Mouse (Mus musculus): ENCODE measurements at regions not wholly inside any gene's neighbourhood (a gene's known extent, or its start where the extent isn't known, plus 50 kb on each side); places are given as distances from the start of the nearest gene placed in this dataset.
"Not testable (repeated sequence)": the region's sequence is repeated elsewhere in the genome, so short reads cannot be mapped to it uniquely, and the experiment has no call there.

DNA sequence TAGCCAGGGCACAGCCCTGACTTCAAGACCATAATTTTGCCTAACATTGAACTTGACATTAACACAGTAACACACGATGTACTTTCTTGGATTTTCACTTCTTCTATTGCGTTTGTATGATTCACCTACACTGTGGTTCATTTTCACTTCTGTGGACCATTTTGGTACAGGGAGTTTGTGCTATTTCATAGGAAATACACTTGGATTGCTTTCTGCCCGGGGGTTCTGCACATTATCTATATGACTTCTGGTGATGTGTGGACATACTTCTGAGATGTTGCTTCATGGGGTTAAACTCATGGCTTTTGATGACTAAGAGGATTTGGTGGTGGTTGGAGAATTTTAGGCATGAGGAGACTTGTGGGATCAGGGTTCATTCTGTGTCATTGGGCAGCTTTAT is 640.4 kb upstream of the Gm19410 start:
- DNase-seq, result no peak

DNA sequence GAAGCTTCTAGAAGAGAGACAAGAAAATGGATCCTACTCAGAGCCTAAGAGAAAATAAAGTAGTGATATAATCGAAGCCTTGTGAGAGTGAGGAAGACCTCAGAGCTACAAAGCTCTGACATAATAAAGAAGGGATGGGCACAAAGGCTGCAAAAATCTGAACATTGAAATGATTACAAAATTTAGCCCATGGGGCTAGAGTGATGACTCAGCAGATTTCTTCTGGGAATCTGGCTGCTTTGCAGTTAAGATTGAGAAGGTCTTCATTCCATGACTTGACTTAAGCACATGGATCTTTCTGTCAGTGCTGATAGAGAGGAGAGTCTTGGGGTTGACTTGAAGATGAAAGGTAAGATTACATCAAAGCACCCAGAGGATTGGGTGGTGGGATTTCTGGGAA is 633.3 kb upstream of the Gm19410 start:
- DNase-seq, result no peak

DNA sequence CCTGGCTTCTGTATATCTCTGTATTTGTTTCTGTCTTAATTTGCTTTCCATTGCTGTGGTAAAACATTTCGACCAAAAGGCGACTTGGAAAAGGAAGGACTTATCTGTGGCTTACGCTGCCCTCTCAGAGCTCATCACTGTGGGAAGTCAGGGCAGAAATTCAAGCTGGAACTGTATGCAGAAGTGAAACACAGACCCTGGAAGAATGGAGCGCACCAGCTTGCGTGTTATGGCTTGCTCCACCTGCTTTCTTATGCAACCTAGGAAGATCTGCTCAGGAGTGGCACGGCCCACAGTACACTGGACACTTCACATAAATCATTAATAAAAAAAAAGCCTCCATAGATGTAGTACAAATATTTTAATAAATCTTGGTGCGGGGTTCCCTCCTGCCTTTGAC is 630.0 kb upstream of the Gm19410 start:
- no peak for DNase-seq

DNA sequence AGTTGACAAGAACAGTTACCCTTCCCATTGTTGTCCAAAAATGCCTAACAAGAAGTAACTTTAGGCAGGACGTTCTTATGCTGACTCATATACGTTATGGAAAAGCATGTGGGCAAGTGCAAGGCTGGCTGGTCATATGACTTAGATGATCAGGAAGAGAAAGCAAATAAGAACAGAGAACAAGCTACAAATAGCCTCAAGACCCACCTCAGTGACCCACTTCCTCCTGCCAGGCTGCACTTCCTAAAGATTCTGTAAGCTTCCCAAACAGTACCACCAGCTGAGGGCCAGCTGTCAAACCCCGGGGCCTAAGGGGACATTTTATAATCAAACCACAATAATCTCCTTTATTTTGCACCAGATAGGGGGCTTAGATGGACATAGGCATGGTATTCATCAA is 628.9 kb upstream of the Gm19410 start:
- DNase-seq, result no peak

DNA sequence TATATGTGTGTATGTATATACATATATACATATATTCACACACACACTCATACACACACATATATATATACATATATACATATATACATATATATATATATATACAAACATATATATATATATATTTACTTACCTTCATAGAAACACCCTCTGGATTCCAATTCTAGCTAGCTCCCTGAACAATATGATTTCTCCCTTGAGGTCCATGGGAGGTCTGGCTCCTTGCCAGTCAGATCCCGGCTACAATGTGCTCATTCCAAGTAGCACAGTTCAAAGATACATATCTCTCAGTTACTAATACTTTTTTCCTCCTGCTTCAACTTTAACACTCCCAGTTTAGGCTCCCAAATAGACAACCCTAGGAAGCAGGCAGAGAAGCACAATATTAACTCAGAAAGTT is 624.8 kb upstream of the Gm19410 start:
- peak; percentile 56 for DNase-seq

DNA sequence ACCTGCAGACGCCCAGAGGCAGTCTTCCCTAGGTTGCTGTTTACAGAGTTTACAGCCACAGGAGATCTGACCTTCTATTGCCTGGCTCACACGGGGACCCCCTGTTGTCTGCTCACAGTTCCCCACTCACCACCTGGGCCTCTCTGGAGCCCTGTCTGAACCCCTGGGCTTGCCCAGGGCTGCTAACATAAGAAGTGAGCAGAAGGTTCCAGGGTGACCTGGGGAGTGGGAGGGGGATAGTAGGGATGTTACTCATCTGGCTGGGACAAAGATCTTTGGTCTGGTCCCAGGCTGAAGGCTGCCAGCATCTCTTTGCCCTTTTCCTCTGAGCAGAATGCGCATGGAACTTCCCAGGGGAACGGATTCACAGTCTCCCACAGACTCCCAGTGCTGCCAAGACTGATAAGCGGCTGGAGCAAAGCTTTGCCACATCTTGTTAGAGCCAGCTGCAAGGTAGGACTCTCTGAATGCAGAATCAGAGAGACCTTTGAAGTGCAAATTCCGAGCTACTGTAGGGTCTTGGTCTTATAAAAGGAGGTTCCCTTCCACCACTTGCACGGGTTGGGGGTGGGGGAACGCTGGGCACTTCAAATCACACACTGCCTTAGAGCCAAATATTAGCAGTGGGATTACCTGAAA is 622.5 kb upstream of the Gm19410 start:
- peak; percentile 17 for DNase-seq

DNA sequence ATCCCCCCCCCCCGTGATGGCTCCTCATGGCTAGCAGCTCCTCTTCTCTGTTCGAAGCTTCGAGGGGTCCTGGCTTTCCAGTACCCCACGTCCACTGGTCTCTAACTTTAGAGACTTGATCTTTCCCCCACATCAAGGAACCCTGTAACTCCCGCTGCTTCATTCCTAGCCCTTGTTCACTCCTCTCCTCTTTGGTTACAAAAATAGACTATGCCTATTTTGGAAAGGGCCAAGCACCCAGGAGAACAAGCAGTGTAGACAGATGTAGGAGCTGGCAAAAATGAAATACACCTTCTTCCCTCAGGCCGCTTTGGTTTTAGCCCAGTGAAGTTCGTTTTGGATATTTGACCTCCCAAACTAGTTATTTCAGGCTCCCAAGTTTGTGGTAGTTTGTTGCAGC is 621.9 kb upstream of the Gm19410 start:
- no peak for DNase-seq

DNA sequence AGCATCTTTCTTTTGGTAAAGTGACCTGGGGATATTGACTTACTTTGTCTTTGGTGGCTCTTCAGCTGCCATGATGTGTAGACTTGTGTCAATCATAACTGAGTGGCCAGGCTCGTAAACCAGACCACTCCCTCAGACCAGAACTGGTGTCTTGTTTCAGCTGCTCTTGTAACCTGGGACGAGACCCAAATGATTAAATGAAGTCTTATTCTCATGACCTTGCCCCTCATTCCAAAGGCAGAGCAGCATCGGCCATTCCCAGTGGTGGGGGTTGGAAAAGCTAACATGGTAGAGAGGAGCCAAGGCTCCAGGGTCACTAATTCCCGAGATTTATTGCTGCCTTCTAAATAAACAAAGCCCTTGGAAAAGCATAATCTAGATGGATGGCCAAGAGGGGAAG is 621.2 kb upstream of the Gm19410 start:
- DNase-seq, result peak; percentile 15

DNA sequence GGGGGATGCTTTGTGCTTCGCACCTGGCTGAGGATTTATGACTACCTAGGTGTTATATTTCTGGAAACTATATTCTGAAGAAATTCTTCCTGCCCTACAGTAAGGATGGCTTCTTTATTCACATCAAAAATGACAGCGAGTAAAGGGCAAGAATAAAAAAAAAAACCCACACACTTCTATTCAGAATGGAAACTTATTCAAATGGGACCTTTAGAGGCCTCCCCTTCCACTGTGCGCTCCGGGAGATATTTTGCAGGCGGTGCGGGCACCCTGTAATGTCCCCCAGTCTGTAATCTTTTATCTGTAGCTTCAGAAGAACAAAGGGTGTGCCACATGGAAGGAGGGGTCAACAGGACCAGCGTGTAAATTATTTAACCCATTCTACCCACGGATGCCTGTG is 618.1 kb upstream of the Gm19410 start:
- no peak for DNase-seq

DNA sequence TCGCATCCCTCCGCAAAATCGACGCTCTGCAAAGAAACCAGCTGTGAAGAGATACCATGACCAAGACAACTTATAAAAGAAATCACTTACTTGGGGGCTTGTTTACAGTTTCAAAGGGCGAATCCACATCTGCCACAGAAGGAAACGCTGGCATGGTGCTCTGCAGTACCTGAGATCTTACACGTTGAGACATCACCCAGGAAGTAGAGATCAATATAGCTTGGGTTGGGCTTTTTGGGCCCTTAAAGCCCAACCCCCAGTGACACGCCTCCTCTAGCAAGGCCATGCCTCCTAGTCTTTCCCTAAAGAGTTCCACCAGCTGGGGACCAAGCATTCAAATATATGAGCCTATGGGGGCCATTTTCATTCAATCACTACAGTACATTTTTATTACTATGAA is 617.6 kb upstream of the Gm19410 start:
- DNase-seq, result no peak

DNA sequence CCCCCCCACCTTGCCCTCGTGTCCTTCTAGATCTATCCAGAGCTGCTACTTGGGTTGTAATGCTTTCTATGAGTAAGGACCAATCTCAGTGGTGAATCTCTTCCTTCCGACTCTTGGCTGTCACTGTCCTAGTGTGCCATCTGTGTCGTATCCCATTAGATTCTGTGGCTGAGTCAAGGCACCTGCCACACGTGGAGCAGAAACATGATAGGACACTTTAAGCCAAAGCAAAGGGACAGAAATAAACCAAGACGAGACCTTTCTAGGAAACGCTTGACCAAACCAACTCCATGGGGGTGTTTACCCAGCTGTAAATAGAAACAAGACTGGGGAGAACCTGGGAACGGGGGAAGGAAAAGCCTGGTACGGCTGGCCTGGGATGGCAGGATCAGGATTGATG is 613.0 kb upstream of the Gm19410 start:
- no peak for DNase-seq

DNA sequence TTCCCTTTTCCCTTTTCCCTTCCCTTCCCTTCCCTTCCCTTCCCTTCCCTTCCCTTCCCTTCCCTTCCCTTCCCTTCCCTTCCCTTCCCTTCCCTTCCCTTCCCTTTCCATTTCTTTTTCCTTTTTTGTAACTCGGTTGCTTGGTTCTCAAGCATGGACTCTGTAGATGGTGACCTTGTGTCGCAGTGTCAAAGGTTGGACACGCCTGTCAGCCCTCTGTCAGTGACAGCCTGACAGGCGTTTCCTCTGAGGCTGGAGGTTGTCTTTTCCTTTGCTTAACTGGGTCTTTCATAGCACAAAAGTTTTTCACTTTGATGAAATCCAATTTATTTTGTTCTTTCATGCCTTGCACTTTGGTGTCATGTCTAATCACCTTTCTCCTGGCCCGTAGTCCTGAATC is 609.3 kb upstream of the Gm19410 start:
- DNase-seq, result no peak

DNA sequence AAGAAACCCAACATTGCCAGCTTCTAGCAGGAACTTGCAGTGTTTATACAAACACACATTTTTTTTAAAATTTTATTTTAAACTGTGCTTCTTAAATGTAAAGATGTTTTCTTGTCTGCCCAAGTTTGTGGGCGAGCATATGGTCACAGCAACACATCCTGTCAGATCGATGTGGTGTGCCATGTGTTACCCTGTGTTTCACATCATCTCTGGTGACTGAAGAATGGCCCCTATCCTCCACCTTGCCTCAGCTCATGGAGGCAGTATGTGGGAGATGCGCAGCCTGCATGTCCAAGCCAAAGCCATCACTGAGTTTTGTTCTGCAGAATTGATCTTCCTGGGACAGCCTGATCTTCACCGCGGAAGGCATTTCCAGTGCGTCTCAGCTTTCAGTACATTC is 607.9 kb upstream of the Gm19410 start:
- DNase-seq, result no peak

DNA sequence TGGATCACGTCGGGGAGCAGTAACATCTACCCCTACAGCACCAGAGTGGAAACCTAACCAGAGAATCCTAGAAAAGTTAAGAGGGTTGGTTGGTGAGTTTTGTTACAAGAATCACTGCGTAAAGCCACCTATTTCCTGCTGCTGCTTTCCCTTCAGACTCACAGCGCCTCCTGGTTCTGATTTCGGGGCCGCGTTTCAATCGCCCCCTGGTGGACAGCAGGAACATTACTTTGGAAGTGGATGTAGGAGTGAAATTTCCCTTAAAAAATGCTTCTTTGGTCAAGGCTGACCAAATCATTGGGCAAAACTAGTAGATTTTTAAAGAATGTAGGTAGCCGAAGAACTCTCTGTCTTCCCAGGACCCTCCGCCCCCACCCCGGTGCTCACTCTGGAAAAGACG is 606.3 kb upstream of the Gm19410 start:
- DNase-seq, result peak; percentile 82

DNA sequence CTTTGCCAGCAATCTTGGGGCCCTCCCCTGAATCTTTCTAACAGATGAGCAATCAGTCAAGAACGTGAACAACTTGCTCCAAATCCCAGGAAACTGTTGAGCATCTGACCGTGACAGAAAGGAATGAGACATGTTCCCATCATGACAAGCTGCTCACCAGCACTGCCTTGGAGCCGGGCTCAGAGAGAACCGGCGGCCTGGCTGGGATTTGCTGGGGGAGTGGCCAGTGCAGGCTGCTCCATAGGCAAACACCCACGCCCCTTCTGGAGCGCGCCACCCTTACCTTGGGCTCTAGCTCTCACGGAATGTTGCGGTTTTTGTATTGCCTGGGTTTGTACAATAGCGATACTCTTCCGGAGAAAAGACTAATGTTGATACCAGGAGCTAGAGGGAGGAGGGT is 605.4 kb upstream of the Gm19410 start:
- no peak for DNase-seq

DNA sequence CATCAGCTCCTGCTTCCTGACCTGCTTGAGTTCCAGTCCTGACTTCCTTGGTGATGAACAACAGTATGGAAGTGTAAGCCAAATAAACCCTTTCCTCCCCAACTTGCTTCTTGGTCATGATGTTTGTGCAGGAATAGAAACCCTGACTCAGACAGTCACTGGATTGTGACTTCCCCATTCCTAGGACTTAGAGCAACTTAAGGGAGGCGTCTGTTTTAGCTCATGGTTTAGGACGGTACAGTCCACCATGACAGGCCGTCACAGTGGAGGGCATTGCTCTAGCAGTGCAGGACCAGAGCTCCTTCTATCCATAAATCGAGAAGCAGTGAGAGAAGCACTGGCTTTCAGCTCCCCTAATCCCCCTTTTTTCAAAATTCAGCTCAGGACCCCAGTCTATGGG is 603.4 kb upstream of the Gm19410 start:
- DNase-seq, result not testable (repeated sequence)

DNA sequence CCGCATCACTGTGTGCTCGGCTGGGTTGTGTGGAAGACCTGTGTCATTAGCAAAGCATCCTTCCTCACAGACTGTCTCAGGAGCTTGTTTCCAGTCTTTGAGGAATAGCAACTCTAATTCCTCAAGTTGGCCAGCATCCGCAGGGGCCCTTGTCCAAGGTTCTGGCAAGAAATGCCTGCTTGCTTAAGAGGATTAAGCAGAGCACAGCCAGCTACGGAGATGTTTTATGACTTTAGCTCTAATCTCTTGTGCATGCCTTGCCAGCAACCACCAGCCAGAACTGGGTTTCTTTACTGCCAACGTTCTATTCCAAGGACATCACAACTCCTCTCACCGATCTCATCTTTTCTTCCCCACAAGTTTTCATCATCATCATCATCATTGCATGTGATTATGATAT is 599.0 kb upstream of the Gm19410 start:
- peak; percentile 25 for DNase-seq

DNA sequence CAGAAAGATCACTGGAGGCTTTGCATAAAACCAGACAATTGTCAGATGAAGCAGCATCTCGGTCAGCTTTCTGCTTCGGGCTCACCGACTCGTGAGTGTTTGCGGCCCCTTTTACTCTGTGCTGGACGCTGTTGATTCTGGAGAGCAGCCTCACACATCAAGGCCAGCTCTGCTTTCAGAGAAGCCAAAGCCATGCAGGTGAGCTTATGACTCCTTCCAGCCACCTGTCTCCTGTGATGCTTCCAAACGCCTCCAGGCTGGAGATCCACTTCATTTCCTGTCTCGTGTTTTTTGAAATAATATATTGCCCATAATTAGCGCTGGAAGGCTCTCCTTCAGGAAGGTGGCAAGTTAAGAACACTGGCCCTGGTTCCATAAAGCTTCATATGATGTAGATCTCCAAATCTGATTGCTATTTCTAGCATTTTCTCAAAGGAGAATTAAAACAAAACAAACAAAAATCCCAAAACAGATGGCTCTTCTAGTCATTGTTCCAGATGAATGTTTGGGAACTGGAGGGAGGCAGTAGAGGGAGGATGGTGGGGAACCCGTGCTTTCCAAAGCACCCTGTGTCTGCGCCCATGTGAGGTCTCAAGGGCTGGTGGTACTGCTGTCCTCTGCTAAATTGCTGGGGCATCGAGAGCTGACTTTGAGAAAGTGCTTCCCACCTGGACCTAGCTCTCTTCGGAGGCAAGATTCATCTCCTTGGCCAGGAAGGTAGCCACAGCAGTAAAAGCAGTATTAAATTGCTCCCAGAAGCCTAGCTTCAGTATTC is 593.9 kb upstream of the Gm19410 start:
- no peak for DNase-seq

DNA sequence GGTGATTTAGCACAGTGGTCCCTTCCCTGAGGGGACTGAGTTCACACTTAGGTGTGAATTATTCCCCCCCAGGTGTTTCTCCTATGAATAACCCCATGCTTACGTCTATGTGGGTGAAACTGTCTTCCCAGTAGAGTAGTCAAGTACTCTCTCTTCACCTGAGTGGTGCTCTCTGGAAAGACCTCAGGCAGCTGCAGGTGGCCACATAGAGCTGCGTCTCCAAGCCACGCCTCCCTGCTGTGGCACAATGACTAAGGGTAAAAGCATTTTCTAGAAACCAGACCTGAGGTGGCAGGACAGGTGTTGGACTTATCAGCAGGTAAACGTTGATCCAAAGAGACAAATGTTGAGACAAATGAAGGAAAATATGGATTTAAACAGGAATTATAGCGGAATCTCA is 588.3 kb upstream of the Gm19410 start:
- no peak for DNase-seq

DNA sequence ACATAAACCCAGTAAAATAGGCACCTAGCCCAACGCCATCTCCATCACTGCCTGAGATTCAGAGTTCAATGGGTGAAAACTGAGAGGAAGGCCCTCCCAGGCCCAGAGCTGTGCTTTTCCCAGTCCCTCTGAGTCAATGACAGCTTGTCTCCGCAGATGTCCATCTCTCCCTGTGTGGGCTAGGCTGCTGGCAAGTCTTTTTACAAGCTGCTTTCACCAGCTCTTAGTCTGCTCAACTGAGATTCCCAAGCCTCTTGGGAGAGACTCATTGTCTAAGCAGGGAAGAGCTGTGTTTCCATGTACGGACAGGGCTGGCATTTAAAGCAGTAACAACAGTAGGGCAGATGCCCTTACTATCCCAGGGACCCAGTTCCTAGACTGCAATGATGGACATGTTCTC is 585.5 kb upstream of the Gm19410 start:
- no peak for DNase-seq

DNA sequence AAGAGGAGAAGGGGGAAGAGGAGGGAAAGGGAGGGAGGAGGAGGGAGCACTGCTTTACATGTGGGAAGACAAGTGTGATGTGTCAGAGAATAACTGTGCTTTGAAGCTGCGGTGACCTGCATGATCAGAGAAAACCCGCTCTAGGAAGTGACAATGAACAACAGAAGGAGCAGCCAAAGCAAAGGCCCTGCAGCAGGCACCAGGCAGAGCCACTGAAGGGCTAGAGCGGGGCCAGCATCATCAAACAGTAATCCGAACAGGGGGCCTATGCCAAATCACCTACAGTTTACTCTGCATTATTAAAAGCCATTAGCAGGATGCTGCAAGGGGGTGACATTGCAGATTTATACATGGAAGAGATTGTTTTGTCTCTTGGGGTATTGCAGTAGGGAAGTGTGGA is 583.4 kb upstream of the Gm19410 start:
- no peak for DNase-seq

DNA sequence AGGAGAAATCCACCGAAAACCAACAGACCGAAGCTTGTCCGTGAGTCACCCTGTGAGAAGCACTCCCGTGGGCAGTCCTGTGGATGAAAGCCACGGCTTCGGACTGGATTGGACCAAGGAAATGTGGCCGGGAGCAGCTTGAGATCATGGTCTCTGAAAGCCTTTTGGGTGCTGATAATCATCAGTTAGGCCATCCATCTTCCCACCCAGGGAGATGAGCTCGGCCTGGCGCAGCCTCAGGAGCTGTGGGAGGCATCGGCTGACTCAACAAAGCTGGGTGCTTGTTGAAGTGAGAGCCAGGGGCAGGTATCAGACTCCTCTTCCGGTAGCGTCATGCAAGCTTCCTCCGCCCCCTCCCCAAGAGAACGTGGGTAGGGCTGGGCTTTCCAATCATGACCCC is 582.2 kb upstream of the Gm19410 start:
- DNase-seq, result no peak

DNA sequence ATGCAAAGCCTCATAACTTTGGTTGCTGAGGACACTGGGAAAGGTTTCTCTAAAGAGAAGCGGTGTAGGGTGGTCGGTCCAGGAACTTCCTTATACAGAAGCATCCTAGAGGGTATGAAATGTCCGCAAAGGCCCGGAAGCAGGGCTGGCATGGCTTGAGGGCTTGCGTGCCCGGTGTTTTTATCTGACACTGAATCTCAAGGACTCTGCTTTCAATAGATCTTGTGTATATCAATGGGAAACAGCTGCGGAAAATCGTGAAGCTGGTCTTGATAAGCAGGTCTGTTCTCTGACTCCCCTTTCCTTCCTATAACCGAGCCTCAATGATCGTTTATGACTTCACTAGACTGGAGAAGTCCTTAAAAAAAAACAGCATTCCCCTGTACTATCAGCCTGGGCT is 580.4 kb upstream of the Gm19410 start:
- no peak for DNase-seq

DNA sequence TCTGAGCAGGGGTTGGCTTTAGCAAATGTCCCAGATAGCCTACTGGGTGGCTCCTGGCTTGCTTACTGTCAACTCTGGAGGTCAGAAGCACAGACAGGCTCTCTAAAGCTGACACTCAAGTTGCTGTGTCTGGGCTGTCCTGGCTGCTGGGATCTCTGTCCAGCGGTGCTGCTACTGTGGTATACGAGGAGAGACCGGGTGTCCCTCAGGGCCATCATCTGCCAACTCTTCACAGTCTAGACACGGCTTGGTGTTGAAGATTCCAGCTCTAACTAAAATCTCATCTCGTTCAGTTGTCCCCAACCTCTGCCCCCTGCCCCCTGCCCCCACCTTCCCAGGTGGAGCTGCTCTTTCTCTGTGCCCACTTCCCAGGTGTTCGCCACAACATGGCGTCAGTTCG is 577.1 kb upstream of the Gm19410 start:
- DNase-seq, result no peak

DNA sequence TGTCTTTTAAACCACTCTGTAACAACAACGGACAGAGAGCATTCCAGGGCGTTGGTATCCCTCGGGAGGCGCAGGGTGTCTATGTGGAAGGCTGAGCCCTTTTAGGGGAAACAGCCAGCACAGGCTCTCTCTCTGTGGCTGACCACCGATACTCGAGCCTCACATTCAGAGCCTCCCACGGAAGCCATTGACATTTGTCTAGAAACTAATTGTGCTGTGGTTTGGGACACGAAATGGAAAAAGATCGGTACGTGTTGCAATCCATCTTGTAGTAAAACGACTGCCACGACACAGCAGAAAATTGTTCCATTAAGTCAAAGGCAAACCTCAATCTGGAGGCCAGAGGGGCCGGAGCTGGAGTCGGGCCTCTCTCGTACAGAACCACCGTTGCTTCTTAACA is 575.9 kb upstream of the Gm19410 start:
- DNase-seq, result no peak
